Mouse (Mus musculus): ENCODE measurements around the gene Fbxl17. TPM values are rescaled to one million over a fixed set of nuclear protein-coding genes. Genes with fewer than 3 reads are reported as not detected.

Gene Fbxl17
- polyA plus RNA-seq, 1 experiment from 2014 or later, result 5.2 TPM

DNA sequence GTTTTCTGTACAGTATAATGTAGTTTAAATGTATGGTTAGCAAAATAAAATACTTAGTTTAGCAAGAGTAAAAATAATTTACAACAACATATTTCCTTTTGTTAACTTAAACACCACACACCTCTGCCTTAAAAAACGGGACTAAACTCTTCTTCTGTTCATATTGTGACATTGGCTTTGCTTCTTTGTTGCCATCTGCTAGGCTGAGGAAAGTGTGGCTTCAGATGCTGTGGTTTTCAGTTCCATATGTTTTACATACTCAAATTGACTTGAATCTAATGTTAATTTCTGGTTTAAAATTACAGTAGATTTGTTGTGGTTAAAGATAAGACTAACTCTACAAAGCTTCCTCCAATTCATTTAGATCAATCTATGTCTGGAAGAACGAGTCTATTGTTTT lies 218.8 kb downstream of the Fbxl17 start:
- 64% methylated on average over 2 of the region's 2 CpGs for WGBS
- Histone ChIP-seq H3K9ac (replicated peaks; ENCODE audit: low read length) (no peak overlapping the region), H3K4me1 (ENCODE audit: insufficient read depth, low read length) (no peaks in the 10 kb centered on the region), H3K9me3 (ENCODE audit: low read length) (no peaks in the 10 kb centered on the region), H3K36me3 (ENCODE audit: insufficient read depth, low read length) (no peaks in the 10 kb centered on the region), H3K4me3 (ENCODE audit: low read length) (no peak overlapping the region), H3K27me3 (ENCODE audit: insufficient read depth, low read length) (no peaks in the 10 kb centered on the region), H3K4me2 (replicated peaks; ENCODE audit: low read depth, low read length) (no peak overlapping the region), H3K27ac (ENCODE audit: low read length) (no peak overlapping the region)
- ATAC-seq (ENCODE audit: low FRiP score, low TSS enrichment), result no peak

- Histone ChIP-seq H3K27ac (ENCODE audit: low read length) (no peak overlapping the region), H3K4me2 (replicated peaks; ENCODE audit: low read depth, low read length) (no peak overlapping the region), H3K9me3 (ENCODE audit: low read length) (no peaks in the 10 kb centered on the region), H3K4me1 (ENCODE audit: insufficient read depth, low read length) (no peaks in the 10 kb centered on the region), H3K27me3 (ENCODE audit: insufficient read depth, low read length) (no peaks in the 10 kb centered on the region), H3K9ac (replicated peaks; ENCODE audit: low read length) (no peak overlapping the region), H3K4me3 (ENCODE audit: low read length) (no peak overlapping the region), H3K36me3 (ENCODE audit: insufficient read depth, low read length) (no peaks in the 10 kb centered on the region)
- 33% methylated on average over 4 of the region's 4 CpGs for WGBS
- ATAC-seq (ENCODE audit: low FRiP score, low TSS enrichment), result peak; percentile 57; the same call in 1 of the 2 replicates
Measured at GRCm38 (mm10) chr17:63279144-63279543, 220.7 kb downstream of the Fbxl17 start.

DNA sequence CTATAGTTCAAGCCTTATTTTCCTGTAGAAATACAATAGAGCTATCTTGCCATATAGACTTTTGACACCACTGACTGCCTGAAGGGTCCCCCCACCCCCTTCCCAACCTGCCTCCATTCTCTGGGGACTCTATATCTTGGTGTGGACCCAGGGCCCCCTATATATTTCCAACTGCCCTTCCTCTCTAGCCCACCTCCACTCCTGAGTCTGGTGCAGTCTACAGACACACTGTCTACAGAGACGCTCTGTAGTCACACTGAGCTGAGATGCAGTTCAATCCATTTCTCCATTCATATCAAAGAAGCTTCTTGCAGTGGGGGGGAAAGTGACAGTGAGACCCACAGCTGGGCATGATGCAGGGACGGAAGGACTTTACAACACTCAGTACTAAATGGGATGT lies 226.5 kb downstream of the Fbxl17 start:
- no peak overlapping the region for H3K27ac ChIP-seq (ENCODE audit: low read length)
- H3K36me3 ChIP-seq (ENCODE audit: insufficient read depth, low read length), result no peaks in the 10 kb centered on the region
- no peak for ATAC-seq (ENCODE audit: low FRiP score, low TSS enrichment)
- H3K4me1 ChIP-seq (ENCODE audit: insufficient read depth, low read length), result no peaks in the 10 kb centered on the region
- no peak overlapping the region for H3K4me2 ChIP-seq (replicated peaks; ENCODE audit: low read depth, low read length)
- no peaks in the 10 kb centered on the region for H3K9me3 ChIP-seq (ENCODE audit: low read length)
- H3K9ac ChIP-seq (replicated peaks; ENCODE audit: low read length), result no peak overlapping the region
- 92% methylated on average over 2 of the region's 2 CpGs for WGBS
- no peak overlapping the region for H3K4me3 ChIP-seq (ENCODE audit: low read length)
- H3K27me3 ChIP-seq (ENCODE audit: insufficient read depth, low read length), result no peaks in the 10 kb centered on the region

DNA sequence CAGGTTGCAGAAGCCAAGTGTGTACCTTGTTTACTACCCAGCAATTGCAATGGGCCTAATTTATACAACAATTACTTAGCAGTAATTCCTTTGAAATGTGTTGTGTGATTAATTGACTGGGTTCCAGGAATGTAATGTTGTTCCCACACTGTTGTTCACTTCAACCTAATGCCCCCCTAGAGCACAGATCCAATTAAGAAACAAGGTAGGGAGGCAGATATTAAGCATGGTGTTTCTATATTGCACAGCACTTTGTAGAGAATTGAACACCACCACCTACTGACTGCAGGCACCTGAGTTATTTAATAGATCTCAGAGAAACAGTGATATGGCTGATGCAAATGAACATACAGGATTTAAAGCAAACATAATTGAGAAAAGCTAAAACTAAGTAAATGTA lies 226.9 kb downstream of the Fbxl17 start:
- Histone ChIP-seq H3K4me3 (ENCODE audit: low read length) (no peak overlapping the region), H3K27me3 (ENCODE audit: insufficient read depth, low read length) (no peaks in the 10 kb centered on the region), H3K4me1 (ENCODE audit: insufficient read depth, low read length) (no peaks in the 10 kb centered on the region), H3K9me3 (ENCODE audit: low read length) (no peaks in the 10 kb centered on the region), H3K36me3 (ENCODE audit: insufficient read depth, low read length) (no peaks in the 10 kb centered on the region), H3K9ac (replicated peaks; ENCODE audit: low read length) (no peak overlapping the region), H3K27ac (ENCODE audit: low read length) (no peak overlapping the region), H3K4me2 (replicated peaks; ENCODE audit: low read depth, low read length) (no peak overlapping the region)
- ATAC-seq (ENCODE audit: low FRiP score, low TSS enrichment), result no peak

GRCm38 (mm10) chr17:63271000-63271399 lies 228.8 kb downstream of the Fbxl17 start:
- H3K36me3 ChIP-seq (ENCODE audit: insufficient read depth, low read length), result no peaks in the 10 kb centered on the region
- H3K4me2 ChIP-seq (replicated peaks; ENCODE audit: low read depth, low read length), result no peak overlapping the region
- H3K27ac ChIP-seq (ENCODE audit: low read length), result no peak overlapping the region
- WGBS, result 56% methylated on average over 6 of the region's 6 CpGs
- no peaks in the 10 kb centered on the region for H3K4me1 ChIP-seq (ENCODE audit: insufficient read depth, low read length)
- H3K9me3 ChIP-seq (ENCODE audit: low read length), result no peaks in the 10 kb centered on the region
- H3K4me3 ChIP-seq (ENCODE audit: low read length), result no peak overlapping the region
- H3K9ac ChIP-seq (replicated peaks; ENCODE audit: low read length), result no peak overlapping the region
- no peaks in the 10 kb centered on the region for H3K27me3 ChIP-seq (ENCODE audit: insufficient read depth, low read length)
- no peak for ATAC-seq (ENCODE audit: low FRiP score, low TSS enrichment)

- WGBS, result 86% methylated on average over 5 of the region's 5 CpGs
Measured at GRCm38 (mm10) chr17:63270513-63270912, 229.3 kb downstream of the Fbxl17 start.

GRCm38 (mm10) chr17:63262674-63263073 lies 237.1 kb downstream of the Fbxl17 start:
- WGBS, result 93% methylated on average over 5 of the region's 5 CpGs
- H3K4me3 ChIP-seq (ENCODE audit: low read length), result no peak overlapping the region
- H3K4me1 ChIP-seq (ENCODE audit: insufficient read depth, low read length), result no peaks in the 10 kb centered on the region
- ATAC-seq (ENCODE audit: low FRiP score, low TSS enrichment), result no peak
- H3K9ac ChIP-seq (replicated peaks; ENCODE audit: low read length), result no peak overlapping the region
- H3K27ac ChIP-seq (ENCODE audit: low read length), result no peak overlapping the region
- H3K36me3 ChIP-seq (ENCODE audit: insufficient read depth, low read length), result no peaks in the 10 kb centered on the region
- no peaks in the 10 kb centered on the region for H3K27me3 ChIP-seq (ENCODE audit: insufficient read depth, low read length)
- H3K4me2 ChIP-seq (replicated peaks; ENCODE audit: low read depth, low read length), result no peak overlapping the region
- no peaks in the 10 kb centered on the region for H3K9me3 ChIP-seq (ENCODE audit: low read length)

More at GRCm38 (mm10) chr17:63270513-63270912, 229.3 kb downstream of the Fbxl17 start:
- Histone ChIP-seq H3K9me3 (ENCODE audit: low read length) (no peaks in the 10 kb centered on the region), H3K36me3 (ENCODE audit: insufficient read depth, low read length) (no peaks in the 10 kb centered on the region), H3K9ac (replicated peaks; ENCODE audit: low read length) (no peak overlapping the region), H3K4me2 (replicated peaks; ENCODE audit: low read depth, low read length) (no peak overlapping the region), H3K27ac (ENCODE audit: low read length) (no peak overlapping the region), H3K27me3 (ENCODE audit: insufficient read depth, low read length) (no peaks in the 10 kb centered on the region), H3K4me3 (ENCODE audit: low read length) (no peak overlapping the region), H3K4me1 (ENCODE audit: insufficient read depth, low read length) (no peaks in the 10 kb centered on the region)
- no peak for ATAC-seq (ENCODE audit: low FRiP score, low TSS enrichment)

- Histone ChIP-seq H3K4me1 (ENCODE audit: insufficient read depth, low read length) (no peaks in the 10 kb centered on the region), H3K4me2 (replicated peaks; ENCODE audit: low read depth, low read length) (no peak overlapping the region), H3K9ac (replicated peaks; ENCODE audit: low read length) (no peak overlapping the region), H3K27me3 (ENCODE audit: insufficient read depth, low read length) (no peaks in the 10 kb centered on the region), H3K9me3 (ENCODE audit: low read length) (no peaks in the 10 kb centered on the region), H3K27ac (ENCODE audit: low read length) (no peak overlapping the region), H3K36me3 (ENCODE audit: insufficient read depth, low read length) (no peaks in the 10 kb centered on the region), H3K4me3 (ENCODE audit: low read length) (no peak overlapping the region)
- ATAC-seq (ENCODE audit: low FRiP score, low TSS enrichment), result no peak
- 90% methylated on average over 10 of the region's 10 CpGs for WGBS
Measured at GRCm38 (mm10) chr17:63261508-63262141, 238.2 kb downstream of the Fbxl17 start.

DNA sequence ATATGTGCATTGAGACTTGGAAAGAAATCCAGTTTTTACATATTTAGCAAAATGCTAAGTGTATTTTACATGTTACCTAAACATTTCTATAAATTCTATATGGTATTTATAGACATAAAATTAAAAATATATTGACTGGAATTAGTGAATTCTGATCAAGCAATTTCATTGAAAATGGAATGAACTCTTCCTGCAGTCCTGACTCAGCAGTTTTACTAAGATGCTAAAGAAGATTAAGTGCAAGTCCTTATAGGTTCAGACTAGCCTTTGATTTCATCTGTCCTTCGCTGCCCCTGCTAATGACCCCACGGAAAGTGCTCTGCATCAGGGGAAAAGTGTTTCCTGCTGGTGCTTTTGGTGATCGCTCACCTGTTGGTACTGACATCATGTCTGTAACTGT lies 240.7 kb downstream of the Fbxl17 start:
- Histone ChIP-seq H3K9ac (replicated peaks; ENCODE audit: low read length) (no peak overlapping the region), H3K4me1 (ENCODE audit: insufficient read depth, low read length) (no peaks in the 10 kb centered on the region), H3K27ac (ENCODE audit: low read length) (no peak overlapping the region), H3K4me2 (replicated peaks; ENCODE audit: low read depth, low read length) (no peak overlapping the region), H3K4me3 (ENCODE audit: low read length) (no peak overlapping the region), H3K36me3 (ENCODE audit: insufficient read depth, low read length) (no peaks in the 10 kb centered on the region), H3K9me3 (ENCODE audit: low read length) (no peaks in the 10 kb centered on the region), H3K27me3 (ENCODE audit: insufficient read depth, low read length) (no peaks in the 10 kb centered on the region)
- ATAC-seq (ENCODE audit: low FRiP score, low TSS enrichment), result no peak
- 67% methylated on average over 3 of the region's 3 CpGs for whole genome bisulfite sequencing

GRCm38 (mm10) chr17:63246144-63246619 lies 253.6 kb downstream of the Fbxl17 start:
- H3K9me3 ChIP-seq (ENCODE audit: low read length), result no peaks in the 10 kb centered on the region
- H3K27me3 ChIP-seq (ENCODE audit: insufficient read depth, low read length), result no peaks in the 10 kb centered on the region
- H3K36me3 ChIP-seq (ENCODE audit: insufficient read depth, low read length), result no peaks in the 10 kb centered on the region
- H3K4me3 ChIP-seq (ENCODE audit: low read length), result no peak overlapping the region
- H3K4me1 ChIP-seq (ENCODE audit: insufficient read depth, low read length), result peaks cover 4% of the 10 kb centered on the region; the same call in 1 of the 2 replicates
- no peak overlapping the region for H3K9ac ChIP-seq (replicated peaks; ENCODE audit: low read length)
- WGBS, result 57% methylated on average over 7 of the region's 7 CpGs
- ATAC-seq (ENCODE audit: low FRiP score, low TSS enrichment), result peak; percentile 78
- H3K27ac ChIP-seq (ENCODE audit: low read length), result no peak overlapping the region
- no peak overlapping the region for H3K4me2 ChIP-seq (replicated peaks; ENCODE audit: low read depth, low read length)

All from kidney, embryonic 16.5 days (tissue).